Mouse (Mus musculus) heart, postnatal 25 days (tissue): Measurements from ENCODE around the gene 1700018G05Rik. TPM values are rescaled to one million over a fixed set of nuclear protein-coding genes. Genes with fewer than 3 reads are reported as not detected.
"Not testable (repeated sequence)": the region's sequence is repeated elsewhere in the genome, so short reads cannot be mapped to it uniquely, and the experiment has no call there.

Source experiments
- DNase-seq: peaks from one replicate; pipeline ENCODE4 v3.0.0; 2022; ENCODE audit warnings: low spot score
- intact Hi-C: fragments of 180-260 bp; cut with DNase I; formaldehyde crosslinking; loops from one replicate; pipeline ENCODE4 v1.15.1; 2025
- total RNA-seq, 2 experiments: library from RNA; stranded (reverse); gene quantifications; 2 replicates each; pipeline ENCODE4 v1.2.3; 2021

1700018G05Rik gene
- not detected for total RNA-seq

GRCm38 (mm10) chrX:102928072-102928471, at the start of gene 1700018G05Rik:
Gene 1700018G05Rik (plus strand): TSS chrX:102928372.
- intact Hi-C loops, DNase-seq: not testable (repeated sequence)

- intact Hi-C loops, DNase-seq: not testable (repeated sequence)
Observed at GRCm38 (mm10) chrX:102908587-102908986, 19.6 kb upstream of the 1700018G05Rik start, which contains the start of the genes Dmrtc1a and 1700011M02Rik. Gene Dmrtc1a (minus strand): TSS chrX:102908687. Gene 1700011M02Rik (plus strand): TSS chrX:102908905.

- DNase-seq, intact Hi-C loops: not testable (repeated sequence)
Observed at GRCm38 (mm10) chrX:102914823-102915222, 13.3 kb upstream of the 1700018G05Rik start.

GRCm38 (mm10) chrX:102926707-102927106, 1.5 kb upstream of the 1700018G05Rik start:
- intact Hi-C loops, DNase-seq: not testable (repeated sequence)

GRCm38 (mm10) chrX:102932992-102933570, 4.9 kb downstream of the 1700018G05Rik start:
- no peak for DNase-seq
- intact Hi-C loops = no loop called here

GRCm38 (mm10) chrX:102933571-102934394, 5.6 kb downstream of the 1700018G05Rik start:
- intact Hi-C loops = no loop called here
- no peak for DNase-seq

- no peak for DNase-seq
- intact Hi-C loops = no loop called here
Observed at GRCm38 (mm10) chrX:102934395-102934764, 6.2 kb downstream of the 1700018G05Rik start.

GRCm38 (mm10) chrX:102936743-102937142, 8.6 kb downstream of the 1700018G05Rik start:
- no peak for DNase-seq
- intact Hi-C loops = no loop called here

GRCm38 (mm10) chrX:102950136-102950535, 22.0 kb downstream of the 1700018G05Rik start:
- DNase-seq, intact Hi-C loops: not testable (repeated sequence)

- intact Hi-C loops = no loop called here
- DNase-seq = no peak
Observed at GRCm38 (mm10) chrX:102958917-102959316, 30.7 kb downstream of the 1700018G05Rik start.

- intact Hi-C loops = no loop called here
- DNase-seq = no peak
Observed at GRCm38 (mm10) chrX:102960581-102960980, 32.4 kb downstream of the 1700018G05Rik start.

Other genes starting within 250 kb of the 1700018G05Rik start
- not detected for gene Gm3880, start 241.4 kb upstream of the 1700018G05Rik start, total RNA-seq
- not detected for gene Gm9112, start 220.7 kb upstream of the 1700018G05Rik start, total RNA-seq
- gene Dmrtc1b, start 220.5 kb upstream of the 1700018G05Rik start, total RNA-seq = not detected
- not detected for gene Dmrtc1c1, start 125.4 kb upstream of the 1700018G05Rik start, total RNA-seq
- not detected for gene Dmrtc1c2, start 73.8 kb upstream of the 1700018G05Rik start, total RNA-seq
- not detected for gene 1700031F05Rik, start 60.4 kb upstream of the 1700018G05Rik start, total RNA-seq
- gene Dmrtc1a, start 19.7 kb upstream of the 1700018G05Rik start, total RNA-seq = under 1 TPM in 1 of 2 experiments, not detected in 1; 0.34 TPM
- gene 1700011M02Rik, start 19.5 kb upstream of the 1700018G05Rik start, total RNA-seq = not detected